Mouse (Mus musculus): Measurements from ENCODE around the gene Plekha6.

DNA sequence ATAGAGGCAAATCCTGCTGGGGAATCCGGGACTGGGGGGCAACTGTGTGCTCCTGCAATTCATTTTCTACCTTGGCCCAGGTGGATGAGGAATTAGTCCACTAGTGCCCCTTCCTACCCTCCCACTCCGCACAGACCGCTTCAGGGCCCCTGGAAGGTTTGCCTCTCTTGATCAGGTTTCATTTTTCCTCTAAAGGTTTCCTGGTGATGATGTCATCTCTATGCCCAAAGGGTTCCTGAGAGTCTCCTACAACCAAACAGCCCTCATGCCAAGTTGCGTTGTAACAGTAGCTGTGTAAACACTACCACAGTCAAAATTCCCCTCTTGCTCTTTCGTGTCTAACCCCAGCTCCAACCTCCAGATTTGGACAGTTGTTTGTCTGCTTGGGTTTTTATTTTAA is 16.7 kb upstream of the Plekha6 start:
- TF ChIP-seq CTCF (IDR thresholded peaks at IDR 0.05; ENCODE audit: control insufficient read depth, insufficient read depth, low read length) (no peak), POLR2A (IDR thresholded peaks at IDR 0.05; ENCODE audit: borderline replicate concordance, control insufficient read depth, low read depth, low read length) (no peak)
